Mouse (Mus musculus) kidney, adult 10 weeks (tissue): ENCODE measurements around the gene Cntln. TPM values are rescaled to one million over a fixed set of nuclear protein-coding genes. Genes with fewer than 3 reads are reported as not detected.

ENCODE experiments used
- polyA plus RNA-seq: library from polyadenylated mRNA; stranded (reverse); fragments of 350-450 nt; fragmentation: Illumina TruSeq; extraction: RNeasy Lipid Tissue Mini Kit (QIAGEN cat#74804); gene quantifications from one replicate; pipeline ENCODE4 v1.2.3, GENCODE M21; 2014; ENCODE audit warnings: low read depth, low replicate concordance

Cntln gene
- 14.7 TPM for polyA plus RNA-seq

GRCm38 (mm10) chr4:84884111-84884538 is at the start of gene Cntln:
Gene Cntln, plus strand, starts transcription at chr4:84884309.

Other genes starting within 250 kb of the Cntln start
- gene Bnc2, start 209.0 kb upstream of the Cntln start, polyA plus RNA-seq: 13.6 TPM